Mouse (Mus musculus) liver, embryonic 14.5 days (tissue): ENCODE results near the gene Stard5.

Experiments used
- CTCF ChIP-seq: IDR thresholded peaks from 2 replicates; pipeline ENCODE4 v1.5.1; 2016; ENCODE audit warnings: antibody characterized with exemption, low read depth, control low read depth
- EP300 ChIP-seq: IDR thresholded peaks from 2 replicates; pipeline ENCODE4 v1.6.1; 2016; ENCODE audit warnings: antibody characterized with exemption, low read depth

GRCm38 (mm10) chr7:83671573-83671972 is 39.8 kb downstream of the Stard5 start:
- TF ChIP-seq CTCF (no peak), EP300 (no peak)
